Mouse (Mus musculus): ENCODE results near the gene Rnf212b.

Rnf212b gene

DNA sequence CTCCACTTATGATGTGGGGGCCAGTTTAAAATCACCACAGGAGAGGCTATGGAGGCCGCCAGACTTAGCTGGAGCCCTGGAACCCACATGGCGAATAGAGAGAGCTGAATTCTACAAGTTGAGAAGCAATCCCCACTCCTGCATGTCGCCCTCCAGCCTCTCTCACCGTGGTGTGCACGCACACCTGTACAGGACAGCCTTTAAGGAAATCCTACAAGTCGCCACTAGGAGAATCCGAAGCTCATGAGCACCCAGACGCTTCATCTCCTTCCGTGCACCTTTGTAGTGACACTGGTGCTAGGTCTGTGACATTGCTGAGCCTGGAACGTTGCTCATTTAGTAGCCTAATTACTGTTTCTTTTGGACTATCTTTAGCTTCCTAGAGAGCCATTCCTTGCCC, 14.3 kb upstream of the Rnf212b start:
- DNase-seq, result no peak

GRCm38 (mm10) chr14:54802428-54802827, 11.5 kb upstream of the Rnf212b start:
- no peak for DNase-seq

DNA sequence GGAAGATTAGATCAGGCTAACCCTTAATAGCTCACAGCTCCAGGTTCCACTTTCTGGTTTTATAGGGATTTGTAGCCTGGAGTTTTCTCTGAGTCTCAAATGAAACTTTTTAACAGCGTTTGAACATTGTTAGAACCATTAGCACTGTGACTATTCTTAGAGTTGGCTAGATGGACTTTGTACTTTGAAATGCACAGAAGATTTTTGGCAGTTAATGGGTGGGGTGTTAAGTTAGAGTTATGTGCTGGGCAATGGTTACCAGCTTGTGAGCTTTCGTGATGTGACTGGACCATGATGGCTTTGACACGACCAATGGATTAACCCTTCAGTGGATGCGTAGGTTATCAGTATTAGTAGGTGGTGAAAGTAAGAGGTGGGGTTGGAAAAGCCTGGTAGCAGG, 7.8 kb upstream of the Rnf212b start:
- DNase-seq, result no peak

GRCm38 (mm10) chr14:54808718-54809667, 4.9 kb upstream of the Rnf212b start:
- no peak for DNase-seq

GRCm38 (mm10) chr14:54809668-54810033, 4.3 kb upstream of the Rnf212b start:
- DNase-seq, result no peak

DNA sequence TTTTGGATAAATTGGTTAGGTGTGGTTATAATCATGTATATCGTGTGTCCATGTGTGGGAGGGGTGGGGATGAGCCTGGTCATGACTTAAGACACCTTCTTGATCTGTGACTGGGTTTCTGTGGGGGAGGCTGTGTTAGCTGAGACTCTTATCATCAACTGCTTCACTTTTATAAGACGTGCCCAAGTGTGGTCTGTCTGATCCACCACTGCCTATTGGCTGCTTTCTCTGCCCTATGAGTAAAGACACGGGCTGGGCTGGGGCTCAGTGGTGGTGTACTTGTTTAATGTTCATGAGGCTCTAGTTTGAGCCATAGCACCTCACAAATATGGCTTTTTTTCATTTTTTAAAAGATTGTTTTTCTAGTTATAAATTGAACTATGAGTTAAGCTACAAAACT, 1.8 kb downstream of the Rnf212b start:
- DNase-seq, result peak; percentile 28

- DNase-seq, result peak; percentile 22
These were observed 3.9 kb downstream of the Rnf212b start for GRCm38 (mm10) chr14:54817791-54818190.

- no peak for DNase-seq
These were observed 8.4 kb downstream of the Rnf212b start for GRCm38 (mm10) chr14:54822301-54822700.

- no peak for DNase-seq
These were observed 9.8 kb downstream of the Rnf212b start for GRCm38 (mm10) chr14:54823716-54824115.

GRCm38 (mm10) chr14:54843461-54843860, 29.5 kb downstream of the Rnf212b start:
- no peak for DNase-seq

GRCm38 (mm10) chr14:54855726-54856125, 41.8 kb downstream of the Rnf212b start:
- DNase-seq, result no peak

DNA sequence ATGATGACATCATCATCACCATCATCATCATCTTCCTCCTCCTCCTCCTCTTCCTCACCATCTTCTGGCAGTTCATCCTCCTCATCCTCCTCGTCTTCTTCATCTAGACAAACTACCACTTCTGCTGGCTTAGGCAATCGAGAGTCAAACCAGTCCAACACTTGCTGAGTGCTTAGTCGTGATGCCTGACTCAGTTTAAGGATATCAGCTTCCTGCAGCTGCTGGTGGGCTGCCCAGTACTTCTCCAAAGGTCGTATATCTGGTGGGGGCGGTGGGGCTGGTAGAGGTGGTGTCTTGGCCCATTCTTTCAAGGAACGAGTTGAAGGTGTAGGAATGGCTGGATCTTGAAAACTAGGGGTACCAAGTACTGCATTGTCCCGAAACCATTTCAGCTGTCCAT, 42.8 kb downstream of the Rnf212b start:
- DNase-seq, result no peak

- DNase-seq, result no peak
These were observed 44.0 kb downstream of the Rnf212b start for GRCm38 (mm10) chr14:54857891-54858290.

DNA sequence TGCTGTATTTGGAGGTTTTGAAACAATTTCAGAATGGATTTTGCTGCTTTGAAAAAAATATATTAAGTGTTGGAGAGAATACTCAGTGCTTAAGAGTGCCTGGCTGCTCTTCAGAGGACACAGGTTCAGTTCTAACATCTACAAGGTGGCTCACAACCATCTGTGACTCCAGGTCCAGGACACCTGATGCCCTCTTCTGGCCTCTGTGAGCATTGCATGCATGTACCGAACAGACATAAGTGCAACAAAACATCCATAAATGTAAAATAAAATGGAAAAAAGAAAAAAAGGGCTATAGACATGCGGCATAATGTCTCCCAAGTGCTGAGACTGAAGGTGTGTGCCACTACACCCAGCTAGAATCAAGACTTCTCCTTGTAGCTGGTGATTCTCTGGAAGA, 46.6 kb downstream of the Rnf212b start:
- DNase-seq, result peak; percentile 56

DNA sequence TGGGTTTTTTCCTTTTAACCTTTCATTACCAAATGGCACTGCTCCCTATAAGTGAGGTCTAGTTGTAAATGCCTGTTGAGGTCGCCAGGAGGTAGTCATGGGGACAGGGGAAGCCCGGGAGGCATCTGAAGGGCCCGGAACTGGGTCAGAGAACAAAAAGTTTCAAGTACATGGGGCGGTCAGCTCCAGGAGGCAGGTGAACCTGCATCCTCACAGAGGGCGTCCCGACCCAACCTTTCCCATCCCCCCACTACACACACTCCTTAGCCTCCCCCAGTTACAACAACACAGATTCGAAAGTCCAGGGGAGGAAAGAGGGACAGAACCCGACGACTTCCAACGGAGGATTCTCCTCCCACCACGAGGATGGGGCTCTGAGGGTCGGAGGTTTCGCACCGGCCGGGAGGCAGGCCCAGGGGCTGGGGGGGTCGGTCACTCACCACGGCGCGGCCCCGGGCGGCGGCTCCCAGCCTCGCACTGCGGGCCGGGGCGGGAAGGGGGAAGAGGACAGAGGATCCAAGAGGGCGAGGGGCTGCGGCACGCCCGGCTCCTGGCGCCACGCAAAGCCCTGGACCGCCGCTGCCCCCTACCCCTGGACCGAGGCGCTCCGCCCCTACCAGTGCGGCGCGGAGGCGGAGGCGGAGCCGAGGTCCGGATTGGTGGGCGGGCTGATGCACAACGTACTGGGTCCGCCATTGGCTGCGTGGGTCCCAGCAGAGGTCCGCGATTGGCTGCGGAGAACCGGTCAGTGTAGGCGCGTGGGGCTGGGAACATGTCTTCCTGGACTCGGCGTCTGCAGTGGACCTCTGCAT, 49.8 kb downstream of the Rnf212b start:
- peak; percentile 95 for DNase-seq

DNA sequence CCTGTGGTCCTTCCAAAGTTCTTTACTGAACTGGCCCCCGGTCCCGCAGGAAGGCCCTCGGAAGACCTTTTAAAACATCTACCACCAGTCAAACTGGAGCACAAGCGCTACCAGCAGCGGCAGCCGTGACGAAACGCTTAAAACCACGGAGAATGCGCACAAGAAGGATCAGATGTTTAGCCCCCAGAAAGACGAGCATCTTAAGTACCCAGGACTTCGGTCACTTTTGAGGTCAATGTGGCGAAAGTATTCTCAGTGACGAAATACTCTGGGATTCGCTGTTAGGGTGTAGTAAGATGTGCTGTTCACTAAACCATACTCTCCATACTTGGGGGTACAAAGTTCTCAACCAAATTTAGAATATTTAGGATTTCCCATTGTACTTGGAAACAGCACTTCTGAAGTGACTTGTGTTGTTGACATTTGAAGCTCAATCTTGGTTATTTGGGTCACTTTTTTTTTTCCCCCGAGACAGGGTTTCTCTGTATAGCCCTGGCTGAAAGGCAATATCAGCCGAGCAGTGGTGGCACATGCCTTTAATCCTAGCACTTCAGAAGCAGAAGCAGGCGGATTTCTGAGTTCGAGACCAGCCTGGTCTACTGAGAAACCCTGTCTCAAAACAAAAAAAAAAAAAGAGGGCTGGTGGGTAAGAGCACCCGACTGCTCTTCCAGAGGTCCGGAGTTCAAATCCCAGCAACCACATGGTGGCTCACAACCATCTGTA, 50.5 kb downstream of the Rnf212b start:
- peak; percentile 17 for DNase-seq

DNA sequence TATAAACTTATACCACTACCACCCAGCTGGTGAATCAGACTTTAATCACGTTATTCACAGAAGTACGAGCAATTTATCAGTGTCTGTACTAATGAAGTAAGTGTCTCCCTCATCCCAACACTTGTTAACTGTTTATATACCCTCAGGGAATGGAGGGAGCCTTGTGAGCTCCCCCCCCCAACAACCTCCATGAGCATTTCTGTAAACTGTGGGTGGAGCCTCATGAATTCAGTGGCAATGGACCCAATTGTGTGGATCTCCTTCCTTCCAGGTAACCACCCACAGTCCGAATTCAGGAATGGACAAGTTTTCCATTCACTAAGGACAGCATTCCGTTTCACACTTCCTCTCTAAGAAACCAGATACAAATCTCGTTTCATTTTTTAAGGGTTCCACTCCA, 51.7 kb downstream of the Rnf212b start:
- DNase-seq, result no peak

GRCm38 (mm10) chr14:54866268-54866667, 52.3 kb downstream of the Rnf212b start:
- no peak for DNase-seq

DNA sequence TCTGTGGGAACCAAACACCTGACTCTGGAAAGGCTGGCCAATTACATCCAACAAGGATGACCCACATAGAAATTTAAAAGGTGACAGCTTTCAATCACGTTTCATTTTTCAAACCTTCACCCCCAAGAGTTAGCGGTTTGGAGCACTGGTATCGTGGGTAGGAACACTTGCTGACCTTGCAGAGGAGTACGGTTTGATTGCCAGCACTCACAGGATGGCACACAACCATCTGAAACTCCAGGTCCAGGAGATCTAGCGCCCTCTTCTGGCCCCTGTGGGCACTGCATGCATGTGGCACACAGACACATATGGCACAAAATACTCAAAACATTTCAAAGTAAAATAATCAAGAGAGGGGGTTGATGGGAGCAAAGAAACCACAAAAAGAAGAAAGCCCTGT, 53.0 kb downstream of the Rnf212b start:
- DNase-seq, result peak; percentile 52

DNA sequence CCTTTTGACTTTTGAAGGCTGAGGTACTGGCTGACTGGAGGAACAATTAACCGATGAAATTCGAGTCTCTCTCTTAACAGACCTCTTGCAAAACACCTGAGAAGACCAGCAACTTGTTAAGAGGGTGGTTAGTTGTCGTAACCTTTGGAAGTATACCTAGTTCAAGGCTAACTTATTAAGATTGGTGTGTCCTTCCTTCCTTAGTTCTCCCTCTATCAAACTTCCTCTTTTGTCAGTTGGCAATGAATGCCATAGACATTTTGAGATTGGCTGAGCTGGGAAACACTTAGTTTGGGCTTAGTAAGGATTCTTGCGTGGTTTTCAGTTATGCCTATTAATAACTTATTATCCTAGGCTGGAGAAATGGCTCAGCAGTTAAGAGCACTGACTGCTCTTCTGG, 54.1 kb downstream of the Rnf212b start:
- no peak for DNase-seq

GRCm38 (mm10) chr14:54870861-54871260, 56.9 kb downstream of the Rnf212b start, which contains the start of gene Homez:
Gene Homez, minus strand, starts transcription at chr14:54870961.
- no peak for DNase-seq

GRCm38 (mm10) chr14:54874165-54874564, 60.2 kb downstream of the Rnf212b start:
- no peak for DNase-seq

Data from liver (tissue).